Mouse (Mus musculus) heart, adult 2 months (tissue): Measurements from ENCODE around the gene H2-DMa.

ENCODE experiments used
- CTCF ChIP-seq: fragments of 200-600 bp; IDR thresholded peaks from 2 replicates; pipeline ENCODE4 v1.8.1; 2022; ENCODE audit warnings: antibody characterized with exemption, mild to moderate bottlenecking, moderate library complexity
- POLR2A ChIP-seq: fragments of 200-500 bp; IDR thresholded peaks from 2 replicates; pipeline ENCODE4 v1.6.1; 2011; ENCODE audit warnings: mild to moderate bottlenecking, low read depth, low read length, control low read depth; ENCODE audit not compliant: insufficient read depth

DNA sequence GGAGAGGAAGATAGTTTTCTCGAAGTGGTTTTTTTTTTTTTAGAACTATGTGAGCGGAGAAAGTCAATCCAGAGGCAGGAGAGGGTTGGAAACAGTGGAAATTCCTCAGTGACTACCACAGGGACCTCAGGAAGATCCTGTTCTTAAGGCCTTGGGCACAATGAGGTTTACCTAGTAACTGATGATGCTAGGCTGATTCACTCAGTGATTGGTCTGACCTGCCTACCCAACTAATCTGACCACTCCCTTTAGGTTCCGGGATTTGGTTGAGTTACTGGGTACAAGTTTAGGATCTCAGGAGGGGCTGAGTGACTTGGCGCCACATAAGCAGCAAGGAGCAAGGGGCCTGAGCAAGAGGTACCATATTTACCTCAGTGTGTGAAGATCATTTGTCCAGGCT lies 33.6 kb downstream of the H2-DMa start, which contains the start of gene H2-DMb1:
- TF ChIP-seq CTCF: no peak
- TF ChIP-seq POLR2A: no peak
